Mouse (Mus musculus) C2C12 (cell line): ENCODE data around the gene Gm20765.

Experiments used
- CEBPB ChIP-seq: IDR thresholded peaks from one replicate; pipeline ENCODE4 v1.6.1; 2011; ENCODE audit warnings: low read depth, mild to moderate bottlenecking, control low read depth, moderate library complexity
- CTCF ChIP-seq: IDR thresholded peaks from one replicate; pipeline ENCODE4 v1.5.1; 2011; ENCODE audit not compliant: control insufficient read depth, insufficient read depth, insufficient read length
- MAX ChIP-seq: IDR thresholded peaks from one replicate; pipeline ENCODE4 v1.6.1; 2011; ENCODE audit warnings: mild to moderate bottlenecking, control low read depth
- MYOD1 ChIP-seq: IDR thresholded peaks from one replicate; pipeline ENCODE4 v1.6.1; 2011; ENCODE audit warnings: low read depth; ENCODE audit not compliant: control insufficient read depth, insufficient read length
- USF1 ChIP-seq: IDR thresholded peaks from one replicate; pipeline ENCODE4 v1.6.1; 2011; ENCODE audit warnings: low read depth, mild to moderate bottlenecking, control low read depth, moderate library complexity

- TF ChIP-seq MAX (no peak), CTCF (no peak), USF1 (no peak), CEBPB (no peak), MYOD1 (no peak)
These were observed 29.2 kb downstream of the Gm20765 start for GRCm38 (mm10) chr10:104214527-104214926.
